Mouse (Mus musculus): ENCODE results near the gene Acadsb. TPM values are rescaled to one million over a fixed set of nuclear protein-coding genes. Genes with fewer than 3 reads are reported as not detected.

The Acadsb gene
- total RNA-seq, 2 experiments from 2014 or later: 183 to 187 TPM

DNA sequence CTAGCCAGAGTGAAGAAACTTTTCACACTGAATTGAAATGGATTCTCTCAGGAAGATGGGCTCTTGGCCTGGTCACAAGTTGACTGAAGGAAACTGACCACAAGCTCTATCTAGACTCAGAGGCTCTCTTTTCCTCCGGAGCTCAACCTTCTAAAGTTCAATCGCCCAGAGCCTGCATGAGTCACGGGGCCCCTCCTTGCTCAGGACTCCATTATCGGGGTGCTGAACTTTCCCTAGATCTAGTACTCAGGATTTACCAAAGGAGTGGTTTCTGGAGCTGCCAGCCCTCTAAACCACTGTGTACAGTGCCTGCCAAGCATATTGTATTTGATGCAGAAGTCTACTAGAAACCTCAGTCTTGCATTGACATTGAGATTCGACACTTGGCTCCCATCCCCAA is 46.3 kb downstream of the Acadsb start:
- no peak for DNase-seq (ENCODE audit: low spot score in 2 of 2)

DNA sequence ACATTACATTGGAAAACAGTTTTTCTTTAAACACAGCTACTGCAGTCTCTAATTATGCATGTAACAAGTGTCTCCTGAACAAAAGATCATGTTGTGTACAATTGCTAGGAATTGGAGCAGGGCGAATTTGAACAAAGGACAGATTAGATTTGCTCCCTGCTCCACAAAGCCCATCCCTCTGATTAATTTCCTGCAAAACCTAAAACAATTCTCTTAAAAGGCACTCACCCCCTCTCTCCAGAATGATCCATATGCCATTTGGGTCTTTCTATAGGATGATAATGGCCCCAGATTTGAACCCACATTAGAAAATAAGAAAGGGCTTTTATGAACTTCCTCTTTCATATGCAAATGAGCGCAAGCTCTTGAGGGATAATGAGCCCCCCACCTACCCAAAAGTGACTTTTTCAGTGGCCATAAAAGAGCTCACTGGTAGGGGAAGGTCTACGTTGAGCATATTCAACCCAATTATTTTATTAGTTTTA is 54.8 kb downstream of the Acadsb start:
- DNase-seq (ENCODE audit: low spot score in 2 of 2): no peak

DNA sequence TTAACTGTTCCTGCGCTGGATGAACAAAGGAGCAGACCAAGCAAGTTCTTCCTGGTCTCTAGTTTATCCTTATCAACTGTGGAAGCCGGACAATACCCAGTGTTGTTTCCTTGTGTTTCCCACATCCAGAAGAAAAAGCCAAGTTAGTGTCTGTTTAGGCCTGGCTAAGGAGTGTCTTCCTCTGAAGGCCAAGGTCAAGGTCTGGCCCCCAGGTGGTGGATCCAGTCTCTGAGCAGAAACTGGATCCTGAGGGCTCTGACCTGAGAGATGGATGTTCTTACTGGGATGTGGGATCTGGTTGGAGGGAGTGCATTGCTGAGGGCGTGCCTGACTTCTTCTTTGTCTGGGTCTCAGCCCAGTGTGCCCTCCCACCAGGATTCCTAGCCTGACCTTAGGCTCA is 55.3 kb downstream of the Acadsb start:
- no peak for DNase-seq (ENCODE audit: low spot score in 2 of 2)

DNA sequence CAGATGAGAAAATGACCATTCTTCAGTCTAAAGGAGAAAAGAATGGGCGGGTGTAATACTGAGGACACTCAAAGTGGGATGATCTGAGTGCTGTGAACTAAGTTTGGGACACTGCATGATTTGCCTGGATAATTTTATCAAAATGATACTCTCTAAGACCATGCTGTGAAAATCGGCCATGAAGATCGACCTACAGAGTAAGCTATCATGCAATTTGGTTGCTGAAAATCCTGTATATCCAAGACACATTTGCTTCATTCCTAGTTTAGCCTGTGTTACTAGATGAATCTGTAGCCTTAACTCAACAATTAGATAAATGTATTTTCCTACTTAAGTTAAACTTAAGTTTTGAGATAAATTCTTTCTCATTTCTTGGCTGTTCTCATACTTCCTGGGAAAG is 56.9 kb downstream of the Acadsb start:
- DNase-seq (ENCODE audit: low spot score in 2 of 2): no peak

DNA sequence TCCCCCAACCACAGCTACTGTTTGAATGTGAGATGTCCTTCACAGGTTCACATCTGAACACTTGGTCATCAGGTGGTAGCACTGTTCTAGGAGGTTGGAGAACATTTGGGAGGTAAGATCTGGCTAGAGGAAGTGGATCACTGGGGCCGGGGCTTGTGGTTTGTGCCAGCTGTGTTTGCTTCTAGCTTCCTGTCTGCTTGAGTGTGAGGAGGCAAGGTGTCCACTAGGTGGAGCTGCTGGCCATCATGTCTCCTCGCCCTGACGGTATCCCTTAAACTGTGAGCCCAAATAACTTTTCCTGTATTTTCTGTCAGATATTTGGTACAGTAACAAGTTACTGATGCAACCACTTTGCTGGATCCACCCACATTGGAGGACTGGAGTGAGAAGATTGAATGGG is 59.1 kb downstream of the Acadsb start:
- no peak for DNase-seq (ENCODE audit: low spot score in 2 of 2)

DNA sequence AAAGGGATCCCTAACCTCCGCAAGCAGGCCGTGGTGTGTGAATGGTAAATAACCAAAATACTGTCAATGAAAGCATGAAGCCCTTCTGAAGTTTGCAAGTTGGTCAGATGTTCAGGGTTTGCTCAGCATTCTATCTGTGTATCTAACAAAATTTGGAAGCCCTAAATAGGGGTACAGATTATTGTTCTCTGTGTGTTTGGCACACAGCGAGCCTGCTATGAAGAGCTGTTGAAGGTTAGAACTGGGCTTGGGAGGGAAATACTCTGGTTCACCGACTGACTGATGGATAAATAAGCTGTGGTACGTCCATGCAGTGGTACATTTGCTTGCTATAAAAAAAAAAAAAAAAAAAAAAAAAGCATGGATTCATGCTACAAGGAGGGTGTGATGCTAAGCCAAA is 61.1 kb downstream of the Acadsb start:
- DNase-seq (ENCODE audit: low spot score in 2 of 2): no peak

DNA sequence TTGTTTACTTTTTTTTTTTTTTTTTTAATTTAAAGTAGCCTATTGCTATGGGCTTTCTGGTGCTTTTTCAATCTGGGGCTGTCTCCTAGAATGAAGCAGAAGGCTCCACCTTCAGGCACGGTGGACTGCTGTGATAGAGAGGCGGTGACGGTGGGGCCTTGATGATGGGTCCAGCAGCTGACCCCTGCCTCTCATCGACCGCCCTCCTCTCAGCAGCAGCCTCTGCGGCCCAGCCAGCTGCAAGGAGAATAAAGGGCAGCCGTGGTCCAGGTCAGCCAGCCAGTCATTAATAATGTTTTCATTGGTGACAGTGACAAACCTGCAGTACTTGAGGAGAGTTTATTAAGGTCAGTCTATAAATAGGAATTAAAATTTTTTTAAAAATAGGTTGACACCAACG is 66.7 kb downstream of the Acadsb start:
- DNase-seq (ENCODE audit: low spot score in 2 of 2): no peak

DNA sequence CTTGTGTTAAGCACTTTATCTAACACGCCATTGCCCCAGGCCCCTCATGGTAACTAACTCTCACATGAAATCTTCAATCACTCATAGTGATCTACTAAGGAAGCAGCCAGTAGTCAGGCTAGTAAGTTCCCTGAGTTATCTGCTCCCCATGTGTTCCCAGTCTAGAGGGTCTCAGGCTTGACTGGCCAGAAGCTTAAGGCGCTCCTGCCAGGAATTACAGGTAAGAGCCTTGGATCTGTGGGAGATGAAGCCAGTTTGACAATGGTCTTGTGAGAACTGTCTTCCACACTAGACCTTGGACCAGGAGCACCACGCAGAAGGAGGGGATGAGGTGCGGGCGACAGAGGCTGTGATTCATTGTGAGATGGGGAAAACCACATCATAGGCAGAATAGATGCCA is 68.0 kb downstream of the Acadsb start:
- no peak for DNase-seq (ENCODE audit: low spot score in 2 of 2)

Other genes with a start within 250 kb of the Acadsb start
- gene 5430419D17Rik, start 236.2 kb upstream of the Acadsb start, total RNA-seq (2021): under 1 TPM in 1 of 2 experiments, not detected in 1; 0.56 TPM
- 1 to 10 TPM in 1 of 2 experiments, not detected in 1; 5.9 TPM for gene Cuzd1, start 88.3 kb upstream of the Acadsb start, total RNA-seq (2021)
- gene Fam24b, start 81.1 kb upstream of the Acadsb start, total RNA-seq (2021): under 1 TPM in 1 of 2 experiments, not detected in 1; 0.48 TPM
- not detected for gene Fam24a, start 76.7 kb upstream of the Acadsb start, total RNA-seq (2021)
- 10 to 100 TPM; 16.1 to 20.2 TPM for gene 2310057M21Rik, start 47.8 kb upstream of the Acadsb start, total RNA-seq (2021)
- gene Pstk, start 39.5 kb upstream of the Acadsb start, total RNA-seq (2021): 10 to 100 TPM; 28.3 to 31.3 TPM
- 10 to 100 TPM; 34.5 to 38.8 TPM for gene Ikzf5, start 80 bp upstream of the Acadsb start, total RNA-seq (2021)
- not detected for gene Hmx3, start 132.3 kb downstream of the Acadsb start, total RNA-seq (2021)
- gene Hmx2, start 138.2 kb downstream of the Acadsb start, total RNA-seq (2021): under 1 TPM in 1 of 2 experiments, not detected in 1; 0.25 TPM
- 10 to 100 TPM; 85.6 to 86.3 TPM for gene Bub3, start 149.6 kb downstream of the Acadsb start, total RNA-seq (2021)

Measured in adrenal gland, postnatal 4 days (tissue).